Mouse (Mus musculus) heart, adult 2 months (tissue): Measurements from ENCODE around the gene Zscan2. TPM values are rescaled to one million over a fixed set of nuclear protein-coding genes. Genes with fewer than 3 reads are reported as not detected.

Source experiments
- DNase-seq, 2 experiments: peaks; one replicate each; pipeline ENCODE4 v3.0.0; 2021
- H3K27ac ChIP-seq: fragments of 200-600 bp; 2 replicates; pipeline ENCODE4 v1.8.1; 2022
- H3K27me3 ChIP-seq: fragments of 200-500 bp; 2 replicates; pipeline ENCODE4 v1.6.1; 2012; ENCODE audit warnings: mild to moderate bottlenecking, low read length, inconsistent platforms, mixed read lengths; ENCODE audit not compliant: control insufficient read depth, insufficient read depth
- H3K36me3 ChIP-seq: fragments of 200-500 bp; 2 replicates; pipeline ENCODE4 v1.6.1; 2012; ENCODE audit warnings: low read length, inconsistent platforms; ENCODE audit not compliant: control insufficient read depth, insufficient read depth
- H3K4me1 ChIP-seq: fragments of 200-500 bp; 2 replicates; pipeline ENCODE4 v1.6.1; 2011; ENCODE audit warnings: low read length; ENCODE audit not compliant: control insufficient read depth, insufficient read depth
- H3K4me3 ChIP-seq: fragments of 200-600 bp; 2 replicates; pipeline ENCODE4 v1.8.1; 2022
- H3K79me2 ChIP-seq: fragments of 200-500 bp; replicated peaks from 2 replicates; pipeline ENCODE4 v1.6.1; 2012; ENCODE audit warnings: mild to moderate bottlenecking, inconsistent platforms, low read length, moderate library complexity, mixed read lengths; ENCODE audit not compliant: control insufficient read depth, insufficient read depth
- H3K9ac ChIP-seq: fragments of 200-500 bp; 2 replicates; pipeline ENCODE4 v1.6.1; 2012; ENCODE audit warnings: low read depth, mild to moderate bottlenecking, control low read depth, inconsistent platforms, low read length, mixed read lengths
- CTCF ChIP-seq: fragments of 200-600 bp; IDR thresholded peaks from 2 replicates; pipeline ENCODE4 v1.8.1; 2022; ENCODE audit warnings: antibody characterized with exemption, mild to moderate bottlenecking, moderate library complexity
- EP300 ChIP-seq: fragments of 200-500 bp; IDR thresholded peaks from 2 replicates; pipeline ENCODE4 v1.6.1; 2011; ENCODE audit warnings: low read depth, low read length, control low read depth; ENCODE audit not compliant: insufficient read depth
- POLR2A ChIP-seq: fragments of 200-500 bp; IDR thresholded peaks from 2 replicates; pipeline ENCODE4 v1.6.1; 2011; ENCODE audit warnings: mild to moderate bottlenecking, low read depth, low read length, control low read depth; ENCODE audit not compliant: insufficient read depth
- WGBS: fragments of 180-500 bp; shearing (Covaris S2); methylation state at CpG from one replicate; pipeline ENCODE4 v1.1.7; 2018; 5-methylcytosine and 5-hydroxymethylcytosine counted together
- intact Hi-C: fragments of 180-260 bp; cut with DNase I; formaldehyde crosslinking; loops from one replicate; pipeline ENCODE4 v1.15.1; 2025
- polyA plus RNA-seq: library from polyadenylated mRNA; depleted of rRNA; stranded (reverse); fragments of >200 nt; gene quantifications from 2 replicates; pipeline ENCODE4 v1.2.3, GENCODE M21; 2012; rRNA removed
- total RNA-seq, 2 experiments: library from RNA; stranded (reverse); gene quantifications; 2 replicates each; pipeline ENCODE4 v1.2.3; 2021

Gene Zscan2
- total and polyA plus RNA-seq, 3 experiments, result 3.0 to 6.3 (median 5.7) TPM

- TF ChIP-seq POLR2A (no peak), CTCF (no peak), EP300 (no peak)
- Histone ChIP-seq H3K4me1 (peaks cover 1% of the 10 kb centered on the region; the same call in 1 of the 2 replicates), H3K4me3 (no peak overlapping the region), H3K27me3 (no peaks in the 10 kb centered on the region), H3K9ac (no peak overlapping the region), H3K36me3 (no peaks in the 10 kb centered on the region; the same call in 1 of the 2 replicates), H3K27ac (no peak overlapping the region), H3K79me2 (no peaks in the 10 kb centered on the region)
- intact Hi-C loops, result no loop called here
- 72% methylated on average over 7 of the region's 7 CpGs for WGBS
- DNase-seq, result no peak
Observed at GRCm38 (mm10) chr7:80911053-80911452, 50.3 kb downstream of the Zscan2 start.

GRCm38 (mm10) chr7:80912496-80912895, 51.8 kb downstream of the Zscan2 start:
- H3K36me3 ChIP-seq, result no peaks in the 10 kb centered on the region; the same call in 1 of the 2 replicates
- no peak overlapping the region for H3K27ac ChIP-seq
- H3K4me3 ChIP-seq, result no peak overlapping the region
- peaks cover 1% of the 10 kb centered on the region; the same call in 1 of the 2 replicates for H3K4me1 ChIP-seq
- intact Hi-C loops, result loop anchor here (2.0 kb wide), 1 partner anchor 54 kb away; no protein-coding TSS in a partner anchor
- no peak for DNase-seq
- WGBS, result 78% methylated on average over 8 of the region's 8 CpGs
- H3K9ac ChIP-seq, result no peak overlapping the region
- H3K27me3 ChIP-seq, result no peaks in the 10 kb centered on the region
- TF ChIP-seq CTCF, result no peak
- no peaks in the 10 kb centered on the region for H3K79me2 ChIP-seq

GRCm38 (mm10) chr7:80917916-80918465, 57.3 kb downstream of the Zscan2 start:
- TF ChIP-seq EP300, result no peak
- TF ChIP-seq POLR2A, result no peak
- no peak for TF ChIP-seq CTCF
- Histone ChIP-seq H3K27me3 (no peaks in the 10 kb centered on the region), H3K79me2 (no peaks in the 10 kb centered on the region), H3K36me3 (no peaks in the 10 kb centered on the region), H3K4me3 (no peak overlapping the region), H3K9ac (no peak overlapping the region), H3K4me1 (no peaks in the 10 kb centered on the region), H3K27ac (no peak overlapping the region)
- no peak for DNase-seq
- intact Hi-C loops, result no loop called here
- WGBS, result 78% methylated on average over 4 of the region's 4 CpGs

- H3K27me3 ChIP-seq, result no peaks in the 10 kb centered on the region
- no peak overlapping the region for H3K27ac ChIP-seq
- TF ChIP-seq POLR2A (no peak), CTCF (no peak), EP300 (no peak)
- H3K4me1 ChIP-seq, result no peaks in the 10 kb centered on the region
- DNase-seq, result no peak
- H3K4me3 ChIP-seq, result no peak overlapping the region
- intact Hi-C loops, result no loop called here
- 61% methylated on average over 8 of the region's 8 CpGs for WGBS
- no peaks in the 10 kb centered on the region for H3K79me2 ChIP-seq
- no peaks in the 10 kb centered on the region for H3K36me3 ChIP-seq
- no peak overlapping the region for H3K9ac ChIP-seq
Observed at GRCm38 (mm10) chr7:80918982-80919646, 58.4 kb downstream of the Zscan2 start.

- 76% methylated on average over 5 of the region's 5 CpGs for WGBS
- intact Hi-C loops, result no loop called here
- TF ChIP-seq EP300 (no peak), POLR2A (no peak), CTCF (no peak)
- Histone ChIP-seq H3K36me3 (no peaks in the 10 kb centered on the region), H3K4me3 (no peak overlapping the region), H3K27ac (no peak overlapping the region), H3K27me3 (no peaks in the 10 kb centered on the region), H3K4me1 (no peaks in the 10 kb centered on the region), H3K9ac (no peak overlapping the region), H3K79me2 (no peaks in the 10 kb centered on the region)
- DNase-seq, result no peak
Observed at GRCm38 (mm10) chr7:80919647-80920008, 58.9 kb downstream of the Zscan2 start.

- H3K27ac ChIP-seq, result no peak overlapping the region
- no peaks in the 10 kb centered on the region for H3K36me3 ChIP-seq
- H3K4me1 ChIP-seq, result no peaks in the 10 kb centered on the region
- H3K27me3 ChIP-seq, result no peaks in the 10 kb centered on the region
- H3K9ac ChIP-seq, result no peak overlapping the region
- H3K4me3 ChIP-seq, result no peak overlapping the region
- H3K79me2 ChIP-seq, result no peaks in the 10 kb centered on the region
- intact Hi-C loops, result no loop called here
- WGBS, result 62% methylated on average over 2 of the region's 2 CpGs
- TF ChIP-seq EP300 (no peak), CTCF (no peak), POLR2A (no peak)
- DNase-seq, result no peak
Observed at GRCm38 (mm10) chr7:80923165-80923564, 62.4 kb downstream of the Zscan2 start.

Other genes with a start within 250 kb of the Zscan2 start
- 10 to 100 TPM; 11.0 to 12.9 TPM for gene Crtc3, start 172.0 kb upstream of the Zscan2 start, total RNA-seq
- 11.6 and 14.3 TPM in 2 replicates for gene Crtc3, start 172.0 kb upstream of the Zscan2 start, polyA plus RNA-seq
- 10 to 100 TPM; 33.5 to 35.8 TPM for gene Iqgap1, start 34.9 kb upstream of the Zscan2 start, total RNA-seq
- 34.8 and 47.5 TPM in 2 replicates for gene Iqgap1, start 34.9 kb upstream of the Zscan2 start, polyA plus RNA-seq
- 1 to 10 TPM; 4.3 to 7.2 TPM for gene Wdr73, start 40.3 kb downstream of the Zscan2 start, total RNA-seq
- gene Wdr73, start 40.3 kb downstream of the Zscan2 start, polyA plus RNA-seq, result 7.7 and 10.7 TPM in 2 replicates
- gene Nmb, start 44.2 kb downstream of the Zscan2 start, total RNA-seq, result 1 to 10 TPM; 7.5 to 9.8 TPM
- gene Nmb, start 44.2 kb downstream of the Zscan2 start, polyA plus RNA-seq, result 4.2 and 4.9 TPM in 2 replicates
- 10 to 100 TPM; 41.6 to 43.4 TPM for gene Sec11a, start 86.9 kb downstream of the Zscan2 start, total RNA-seq
- gene Sec11a, start 86.9 kb downstream of the Zscan2 start, polyA plus RNA-seq, result 37.3 and 64.8 TPM in 2 replicates
- gene Zfp592, start 132.8 kb downstream of the Zscan2 start, total RNA-seq, result 10 to 100 TPM; 16.1 to 17.1 TPM
- 10.6 and 11.0 TPM in 2 replicates for gene Zfp592, start 132.8 kb downstream of the Zscan2 start, polyA plus RNA-seq
- gene Alpk3, start 196.7 kb downstream of the Zscan2 start, total RNA-seq, result 100 to 1,000 TPM; 117 to 137 TPM
- 32.3 and 32.4 TPM in 2 replicates for gene Alpk3, start 196.7 kb downstream of the Zscan2 start, polyA plus RNA-seq